Mouse (Mus musculus): ENCODE results near the gene Slc25a21. TPM values are rescaled to one million over a fixed set of nuclear protein-coding genes. Genes with fewer than 3 reads are reported as not detected.

The Slc25a21 gene
- polyA plus RNA-seq, 1 experiment = not detected

GRCm38 (mm10) chr12:57185475-57185874, 11.8 kb downstream of the Slc25a21 start:
- Histone ChIP-seq H3K4me1 (ENCODE audit: control insufficient read depth, insufficient read depth, low read length) (no peaks in the 10 kb centered on the region), H3K27ac (ENCODE audit: insufficient read depth, low read depth, low read length) (no peak overlapping the region), H3K4me3 (ENCODE audit: insufficient read depth, low read length) (no peak overlapping the region)
- TF ChIP-seq CTCF (IDR thresholded peaks at IDR 0.05; ENCODE audit: low read depth, low read length) = no peak
- no peak for TF ChIP-seq POLR2A (IDR thresholded peaks at IDR 0.05; ENCODE audit: borderline replicate concordance, low read depth, low read length)

- no peak overlapping the region for H3K4me3 ChIP-seq (ENCODE audit: insufficient read depth, low read length)
- H3K27ac ChIP-seq (ENCODE audit: insufficient read depth, low read depth, low read length) = no peak overlapping the region
- no peaks in the 10 kb centered on the region for H3K4me1 ChIP-seq (ENCODE audit: control insufficient read depth, insufficient read depth, low read length)
- TF ChIP-seq CTCF (IDR thresholded peaks at IDR 0.05; ENCODE audit: low read depth, low read length) (no peak), POLR2A (IDR thresholded peaks at IDR 0.05; ENCODE audit: borderline replicate concordance, low read depth, low read length) (no peak)
Measured at GRCm38 (mm10) chr12:57184401-57185147, 12.7 kb downstream of the Slc25a21 start.

- no peaks in the 10 kb centered on the region for H3K4me1 ChIP-seq (ENCODE audit: control insufficient read depth, insufficient read depth, low read length)
- H3K27ac ChIP-seq (ENCODE audit: insufficient read depth, low read depth, low read length) = no peak overlapping the region
- H3K4me3 ChIP-seq (ENCODE audit: insufficient read depth, low read length) = no peak overlapping the region
- no peak for TF ChIP-seq CTCF (IDR thresholded peaks at IDR 0.05; ENCODE audit: low read depth, low read length)
- TF ChIP-seq POLR2A (IDR thresholded peaks at IDR 0.05; ENCODE audit: borderline replicate concordance, low read depth, low read length) = no peak
Measured at GRCm38 (mm10) chr12:57179465-57180188, 17.6 kb downstream of the Slc25a21 start.

GRCm38 (mm10) chr12:57178818-57179217, 18.5 kb downstream of the Slc25a21 start:
- TF ChIP-seq POLR2A (IDR thresholded peaks at IDR 0.05; ENCODE audit: borderline replicate concordance, low read depth, low read length) (no peak), CTCF (IDR thresholded peaks at IDR 0.05; ENCODE audit: low read depth, low read length) (no peak)
- Histone ChIP-seq H3K27ac (ENCODE audit: insufficient read depth, low read depth, low read length) (no peak overlapping the region), H3K4me1 (ENCODE audit: control insufficient read depth, insufficient read depth, low read length) (no peaks in the 10 kb centered on the region), H3K4me3 (ENCODE audit: insufficient read depth, low read length) (no peak overlapping the region)

GRCm38 (mm10) chr12:57163294-57163693, 34.0 kb downstream of the Slc25a21 start:
- no peak overlapping the region for H3K4me3 ChIP-seq (ENCODE audit: insufficient read depth, low read length)
- H3K4me1 ChIP-seq (ENCODE audit: control insufficient read depth, insufficient read depth, low read length) = no peaks in the 10 kb centered on the region
- TF ChIP-seq POLR2A (IDR thresholded peaks at IDR 0.05; ENCODE audit: borderline replicate concordance, low read depth, low read length) (no peak), CTCF (IDR thresholded peaks at IDR 0.05; ENCODE audit: low read depth, low read length) (no peak)
- no peak overlapping the region for H3K27ac ChIP-seq (ENCODE audit: insufficient read depth, low read depth, low read length)

- Histone ChIP-seq H3K4me1 (ENCODE audit: control insufficient read depth, insufficient read depth, low read length) (no peaks in the 10 kb centered on the region), H3K4me3 (ENCODE audit: insufficient read depth, low read length) (no peak overlapping the region), H3K27ac (ENCODE audit: insufficient read depth, low read depth, low read length) (no peak overlapping the region)
- no peak for TF ChIP-seq CTCF (IDR thresholded peaks at IDR 0.05; ENCODE audit: low read depth, low read length)
- no peak for TF ChIP-seq POLR2A (IDR thresholded peaks at IDR 0.05; ENCODE audit: borderline replicate concordance, low read depth, low read length)
Measured at GRCm38 (mm10) chr12:57162840-57163239, 34.4 kb downstream of the Slc25a21 start.

GRCm38 (mm10) chr12:57159904-57160303, 37.4 kb downstream of the Slc25a21 start:
- Histone ChIP-seq H3K4me3 (ENCODE audit: insufficient read depth, low read length) (no peak overlapping the region), H3K27ac (ENCODE audit: insufficient read depth, low read depth, low read length) (no peak overlapping the region), H3K4me1 (ENCODE audit: control insufficient read depth, insufficient read depth, low read length) (no peaks in the 10 kb centered on the region)
- TF ChIP-seq POLR2A (IDR thresholded peaks at IDR 0.05; ENCODE audit: borderline replicate concordance, low read depth, low read length) = no peak
- no peak for TF ChIP-seq CTCF (IDR thresholded peaks at IDR 0.05; ENCODE audit: low read depth, low read length)

GRCm38 (mm10) chr12:57158266-57158665, 39.0 kb downstream of the Slc25a21 start:
- no peak overlapping the region for H3K27ac ChIP-seq (ENCODE audit: insufficient read depth, low read depth, low read length)
- H3K4me1 ChIP-seq (ENCODE audit: control insufficient read depth, insufficient read depth, low read length) = no peaks in the 10 kb centered on the region
- no peak for TF ChIP-seq POLR2A (IDR thresholded peaks at IDR 0.05; ENCODE audit: borderline replicate concordance, low read depth, low read length)
- TF ChIP-seq CTCF (IDR thresholded peaks at IDR 0.05; ENCODE audit: low read depth, low read length) = no peak
- no peak overlapping the region for H3K4me3 ChIP-seq (ENCODE audit: insufficient read depth, low read length)

- Histone ChIP-seq H3K4me3 (ENCODE audit: insufficient read depth, low read length) (no peak overlapping the region), H3K27ac (ENCODE audit: insufficient read depth, low read depth, low read length) (no peak overlapping the region), H3K4me1 (ENCODE audit: control insufficient read depth, insufficient read depth, low read length) (no peaks in the 10 kb centered on the region)
- TF ChIP-seq CTCF (IDR thresholded peaks at IDR 0.05; ENCODE audit: low read depth, low read length) (no peak), POLR2A (IDR thresholded peaks at IDR 0.05; ENCODE audit: borderline replicate concordance, low read depth, low read length) (no peak)
Measured at GRCm38 (mm10) chr12:57138937-57139336, 58.3 kb downstream of the Slc25a21 start.

GRCm38 (mm10) chr12:57137809-57138208, 59.5 kb downstream of the Slc25a21 start:
- TF ChIP-seq CTCF (IDR thresholded peaks at IDR 0.05; ENCODE audit: low read depth, low read length) (no peak), POLR2A (IDR thresholded peaks at IDR 0.05; ENCODE audit: borderline replicate concordance, low read depth, low read length) (no peak)
- no peaks in the 10 kb centered on the region for H3K4me1 ChIP-seq (ENCODE audit: control insufficient read depth, insufficient read depth, low read length)
- H3K4me3 ChIP-seq (ENCODE audit: insufficient read depth, low read length) = no peak overlapping the region
- H3K27ac ChIP-seq (ENCODE audit: insufficient read depth, low read depth, low read length) = no peak overlapping the region
